Mouse (Mus musculus): ENCODE data around the gene Olfr1340. TPM values are rescaled to one million over a fixed set of nuclear protein-coding genes. Genes with fewer than 3 reads are reported as not detected.

Gene Olfr1340
- 0.11 TPM for polyA plus RNA-seq (2017; shearing (Covaris generic))

GRCm38 (mm10) chr4:118719838-118720237 lies at the start of gene Olfr1340:
Gene Olfr1340, plus strand, starts transcription at chr4:118720138.

GRCm38 (mm10) chr4:118692412-118692973 lies 27.4 kb upstream of the Olfr1340 start, which contains the start of gene Olfr1342:
Gene Olfr1342, minus strand, starts transcription at chr4:118692756.

GRCm38 (mm10) chr4:118703223-118703622 lies 16.7 kb upstream of the Olfr1340 start, which contains the start of gene Olfr1341:
Gene Olfr1341, plus strand, starts transcription at chr4:118703523.

GRCm38 (mm10) chr4:118731875-118732274 lies 11.9 kb downstream of the Olfr1340 start, which contains the start of gene Olfr1339:
Gene Olfr1339, plus strand, starts transcription at chr4:118732175.

GRCm38 (mm10) chr4:118758637-118759036 lies 38.7 kb downstream of the Olfr1340 start, which contains the start of gene Olfr1338:
Gene Olfr1338, minus strand, starts transcription at chr4:118758737.

Other genes starting within 250 kb of the Olfr1340 start
- gene Tie1, start 230.1 kb upstream of the Olfr1340 start, polyA plus RNA-seq (2017; shearing (Covaris generic)): not detected
- not detected for gene 2610528J11Rik, start 193.1 kb upstream of the Olfr1340 start, polyA plus RNA-seq (2017; shearing (Covaris generic))
- not detected for gene Tmem125, start 176.1 kb upstream of the Olfr1340 start, polyA plus RNA-seq (2017; shearing (Covaris generic))
- gene Cfap57, start 99.4 kb upstream of the Olfr1340 start, polyA plus RNA-seq (2017; shearing (Covaris generic)): not detected
- gene Ebna1bp2, start 99.3 kb upstream of the Olfr1340 start, polyA plus RNA-seq (2017; shearing (Covaris generic)): 120 TPM
- gene Olfr62, start 61.2 kb upstream of the Olfr1340 start, polyA plus RNA-seq (2017; shearing (Covaris generic)): not detected
- not detected for gene Olfr1342, start 27.4 kb upstream of the Olfr1340 start, polyA plus RNA-seq (2017; shearing (Covaris generic))
- gene Olfr1341, start 16.6 kb upstream of the Olfr1340 start, polyA plus RNA-seq (2017; shearing (Covaris generic)): 0.34 TPM
- not detected for gene Olfr1339, start 12.0 kb downstream of the Olfr1340 start, polyA plus RNA-seq (2017; shearing (Covaris generic))
- gene Olfr1338, start 38.6 kb downstream of the Olfr1340 start, polyA plus RNA-seq (2017; shearing (Covaris generic)): not detected
- gene Olfr1337, start 62.4 kb downstream of the Olfr1340 start, polyA plus RNA-seq (2017; shearing (Covaris generic)): not detected
- not detected for gene Olfr1335, start 89.8 kb downstream of the Olfr1340 start, polyA plus RNA-seq (2017; shearing (Covaris generic))
- not detected for gene Olfr1333, start 116.1 kb downstream of the Olfr1340 start, polyA plus RNA-seq (2017; shearing (Covaris generic))
- 0.91 TPM for gene Olfr1331, start 144.5 kb downstream of the Olfr1340 start, polyA plus RNA-seq (2017; shearing (Covaris generic))
- gene Olfr1330, start 168.5 kb downstream of the Olfr1340 start, polyA plus RNA-seq (2017; shearing (Covaris generic)): 0.61 TPM
- not detected for gene Olfr1329, start 197.3 kb downstream of the Olfr1340 start, polyA plus RNA-seq (2017; shearing (Covaris generic))
- gene Olfr1328, start 218.5 kb downstream of the Olfr1340 start, polyA plus RNA-seq (2017; shearing (Covaris generic)): 0.15 TPM
- gene Lao1, start 241.4 kb downstream of the Olfr1340 start, polyA plus RNA-seq (2017; shearing (Covaris generic)): not detected